Mouse (Mus musculus) heart, embryonic 14.5 days (tissue): ENCODE measurements around the gene Mylk4. TPM values are rescaled to one million over a fixed set of nuclear protein-coding genes. Genes with fewer than 3 reads are reported as not detected.

Experiments
- ATAC-seq: fragments of 200-750 bp; cut with Nextera tagmentation; 2 replicates; pipeline ENCODE4 v1.8.0; 2017; ENCODE audit warnings: low read depth, moderate TSS enrichment; ENCODE audit not compliant: insufficient number of reproducible peaks, insufficient read depth, low FRiP score
- H3K27ac ChIP-seq, 2 experiments: fragments of 200-500 bp in 1 of 2; fragments of 300-500 bp in 1 of 2; sonication (generic) in 1 of 2; replicated peaks in 1 of 2; 2 replicates each; pipeline ENCODE4 v1.5.1; 2012 to 2014; ENCODE audit warnings: low read depth in 2 of 2, low read length in 2 of 2, control low read depth in 1 of 2, mild to moderate bottlenecking in 1 of 2, mixed read lengths in 1 of 2; ENCODE audit not compliant: control insufficient read depth in 1 of 2, insufficient read depth in 1 of 2
- H3K27me3 ChIP-seq: fragments of 300-500 bp; sonication (generic); 2 replicates; pipeline ENCODE4 v1.6.1; 2014; ENCODE audit warnings: mild to moderate bottlenecking, low read length, control low read depth; ENCODE audit not compliant: control insufficient read depth, insufficient read depth
- H3K36me3 ChIP-seq: fragments of 300-500 bp; sonication (generic); 2 replicates; pipeline ENCODE4 v1.6.1; 2014; ENCODE audit warnings: mild to moderate bottlenecking, control low read depth, low read length, mixed read lengths; ENCODE audit not compliant: control insufficient read depth, insufficient read depth
- H3K4me1 ChIP-seq, 2 experiments: fragments of 200-500 bp in 1 of 2; fragments of 300-500 bp in 1 of 2; sonication (generic) in 1 of 2; 2 replicates each; pipeline ENCODE4 v1.6.1; 2012 to 2014; ENCODE audit warnings: low read length in 2 of 2, control low read depth in 1 of 2, mixed read lengths in 1 of 2; ENCODE audit not compliant: control insufficient read depth in 2 of 2, insufficient read depth in 2 of 2
- H3K4me2 ChIP-seq: fragments of 300-500 bp; sonication (generic); 2 replicates; pipeline ENCODE4 v1.6.1; 2014; ENCODE audit warnings: mild to moderate bottlenecking, low read length
- H3K4me3 ChIP-seq, 2 experiments: fragments of 200-500 bp in 1 of 2; fragments of 300-500 bp in 1 of 2; sonication (generic) in 1 of 2; 2 replicates each; pipeline ENCODE4 v1.5.1; 2012 to 2014; ENCODE audit warnings: low read length in 2 of 2, mild to moderate bottlenecking in 2 of 2, control low read depth in 1 of 2, low read depth in 1 of 2, moderate library complexity in 1 of 2; ENCODE audit not compliant: control insufficient read depth in 1 of 2, insufficient read depth in 1 of 2
- H3K9ac ChIP-seq: fragments of 300-500 bp; sonication (generic); 2 replicates; pipeline ENCODE4 v1.6.1; 2014; ENCODE audit warnings: mild to moderate bottlenecking, low read length
- H3K9me3 ChIP-seq: fragments of 300-500 bp; sonication (generic); 2 replicates; pipeline ENCODE4 v1.6.1; 2016; ENCODE audit warnings: low read length, control low read depth; ENCODE audit not compliant: control insufficient read depth
- WGBS: fragments of 180-500 bp; shearing (Covaris S2); extraction: QIAGEN DNeasy Blood & Tissue Kit; methylation state at CpG from one replicate; pipeline ENCODE4 v1.1.7; 2014; 5-methylcytosine and 5-hydroxymethylcytosine counted together
- polyA plus RNA-seq: library from polyadenylated mRNA; unstranded; fragments of >200 nt; fragmentation: Nextera tagmentation; extraction: Ambion mirVana; gene quantifications from 2 replicates; pipeline ENCODE4 v1.2.1, GENCODE M21; 2014

The Mylk4 gene
- polyA plus RNA-seq, 1 experiment from 2014 or later, result 0.46 TPM

- Histone ChIP-seq H3K4me1 (peaks cover 3 to 7% of the 10 kb centered on the region in 2 experiments), H3K27ac (no peak overlapping the region), H3K9ac (no peak overlapping the region), H3K4me2 (no peak overlapping the region), H3K9me3 (no peaks in the 10 kb centered on the region), H3K36me3 (no peaks in the 10 kb centered on the region), H3K4me3 (no peak overlapping the region), H3K27me3 (peaks cover 25% of the 10 kb centered on the region; the same call in 1 of the 2 replicates)
- no peak for ATAC-seq
- 56% methylated on average over 3 of the region's 3 CpGs for WGBS
Observed at GRCm38 (mm10) chr13:32668296-32668695, 115.5 kb downstream of the Mylk4 start.

GRCm38 (mm10) chr13:32667386-32667785 lies 116.4 kb downstream of the Mylk4 start:
- Histone ChIP-seq H3K4me2 (no peak overlapping the region), H3K4me3 (no peak overlapping the region), H3K27me3 (peaks cover 25% of the 10 kb centered on the region; the same call in 1 of the 2 replicates), H3K36me3 (no peaks in the 10 kb centered on the region), H3K9ac (no peak overlapping the region), H3K27ac (no peak overlapping the region), H3K4me1 (peaks cover 3 to 7% of the 10 kb centered on the region in 2 experiments), H3K9me3 (no peaks in the 10 kb centered on the region)
- 77% methylated on average over 4 of the region's 4 CpGs for WGBS
- no peak for ATAC-seq

- Histone ChIP-seq H3K27ac (no peak overlapping the region), H3K4me1 (peaks cover 3 to 10% of the 10 kb centered on the region in 2 experiments), H3K4me3 (no peak overlapping the region), H3K9me3 (no peaks in the 10 kb centered on the region), H3K27me3 (peaks cover 11% of the 10 kb centered on the region; the same call in 1 of the 2 replicates), H3K4me2 (no peak overlapping the region), H3K9ac (no peak overlapping the region), H3K36me3 (no peaks in the 10 kb centered on the region)
- WGBS, result 72% methylated on average over 3 of the region's 3 CpGs
- no peak for ATAC-seq
Observed at GRCm38 (mm10) chr13:32662041-32662440, 121.7 kb downstream of the Mylk4 start.

- Histone ChIP-seq H3K4me2 (no peak overlapping the region), H3K27me3 (no peaks in the 10 kb centered on the region), H3K9me3 (no peaks in the 10 kb centered on the region), H3K4me3 (no peak overlapping the region), H3K9ac (no peak overlapping the region), H3K36me3 (no peaks in the 10 kb centered on the region), H3K27ac (peak overlapping the region; percentile 12 to 20; a peak in 2 of 4 replicates), H3K4me1 (peaks cover 3 to 10% of the 10 kb centered on the region in 2 experiments)
- ATAC-seq, result no peak
- 19% methylated on average over 4 of the region's 4 CpGs for WGBS
Observed at GRCm38 (mm10) chr13:32660294-32660693, 123.5 kb downstream of the Mylk4 start.

- Histone ChIP-seq H3K9ac (no peak overlapping the region), H3K9me3 (no peaks in the 10 kb centered on the region), H3K36me3 (no peaks in the 10 kb centered on the region), H3K4me1 (peaks cover 3 to 8% of the 10 kb centered on the region in 2 experiments), H3K4me3 (no peak overlapping the region), H3K27me3 (no peaks in the 10 kb centered on the region), H3K4me2 (no peak overlapping the region), H3K27ac (no peak overlapping the region)
- no peak for ATAC-seq
- 89% methylated on average over 5 of the region's 5 CpGs for WGBS
Observed at GRCm38 (mm10) chr13:32659271-32659670, 124.5 kb downstream of the Mylk4 start.

GRCm38 (mm10) chr13:32657583-32657982 lies 126.2 kb downstream of the Mylk4 start:
- 86% methylated on average over 2 of the region's 2 CpGs for WGBS
- Histone ChIP-seq H3K9me3 (no peaks in the 10 kb centered on the region), H3K4me3 (no peak overlapping the region)

More at GRCm38 (mm10) chr13:32657583-32657982, 126.2 kb downstream of the Mylk4 start:
- no peak for ATAC-seq
- Histone ChIP-seq H3K4me1 (0 out of 4 replicates have a peak, but pooled peaks cover 0 to 3% of the 10 kb centered on the region in 2 experiments), H3K4me2 (no peak overlapping the region), H3K9ac (no peak overlapping the region), H3K27me3 (no peaks in the 10 kb centered on the region), H3K27ac (no peak overlapping the region), H3K36me3 (no peaks in the 10 kb centered on the region)

Other genes starting within 250 kb of the Mylk4 start
- gene Wrnip1, start 18.1 kb upstream of the Mylk4 start, polyA plus RNA-seq, result 17.6 and 19.7 TPM in 2 replicates
- not detected in 2 replicates for gene D930007J09Rik, start 18.9 kb upstream of the Mylk4 start, polyA plus RNA-seq
- 7.3 and 7.7 TPM in 2 replicates for gene Serpinb1a, start 67.2 kb upstream of the Mylk4 start, polyA plus RNA-seq
- 0.34 TPM in 1 of 2 replicates, not detected in the other for gene Serpinb1c, start 114.3 kb upstream of the Mylk4 start, polyA plus RNA-seq
- gene Serpinb6b, start 181.3 kb upstream of the Mylk4 start, polyA plus RNA-seq, result 22.0 and 23.9 TPM in 2 replicates
- 7.0 and 9.0 TPM in 2 replicates for gene Serpinb9, start 219.3 kb upstream of the Mylk4 start, polyA plus RNA-seq
- gene Serpinb9b, start 243.5 kb upstream of the Mylk4 start, polyA plus RNA-seq, result 0.39 TPM in 2 replicates